9 mouse cellular contexts compared by ENCODE assay signal in genomic region chr10:39640817-39641226, GRCm38 (mm10). TPM values are rescaled to one million over a fixed set of nuclear protein-coding genes. Genes with fewer than 3 reads are reported as not detected.
DNase-seq lines count a peak whose midpoint lies in the region; ATAC-seq lines count a peak whose summit lies in the region.
"Had no signal": no experiment of that assay in that cellular context is flagged by ENCODE, and none has a peak within 500 bp of the region (broad histone marks: within the 10 kb centered on the region; RNA-seq: fewer than 3 reads in every experiment).

No protein-coding gene starts in this region.

- no peaks in the 10 kb centered on the region for H3K27me3 ChIP-seq in intestine, embryonic 14.5 days (replicated peaks; ENCODE audit: control insufficient read depth, insufficient read depth, low read length)
- no peaks in the 10 kb centered on the region for H3K27me3 ChIP-seq in midbrain, embryonic 14.5 days (ENCODE audit: control insufficient read depth, insufficient read depth, low read length)
- H3K27me3 ChIP-seq: limb, embryonic 12.5 days had no signal

- H3K27ac ChIP-seq in intestine, embryonic 14.5 days (ENCODE audit: low read depth): peak overlapping the region; percentile 54; the same call in 1 of the 2 replicates
- H3K27ac ChIP-seq in midbrain, embryonic 14.5 days (replicated peaks; ENCODE audit: low read depth, low read length): no peak overlapping the region
- H3K27ac ChIP-seq: limb, embryonic 12.5 days had no signal

- H3K36me3 ChIP-seq in intestine, embryonic 14.5 days (ENCODE audit: control insufficient read depth, insufficient read depth, low read length): peaks cover 65% of the 10 kb centered on the region
- no peaks in the 10 kb centered on the region for H3K36me3 ChIP-seq in midbrain, embryonic 14.5 days (ENCODE audit: control insufficient read depth, insufficient read depth, low read length)

- no peak overlapping the region for H3K4me2 ChIP-seq in intestine, embryonic 14.5 days (ENCODE audit: low read length)
- H3K4me2 ChIP-seq in midbrain, embryonic 14.5 days (ENCODE audit: low read length): no peak overlapping the region
- H3K4me2 ChIP-seq: limb, embryonic 12.5 days had no signal

- peak; percentile 77 for DNase-seq in adrenal gland, adult 2 months
- DNase-seq in adrenal gland, postnatal 4 days (ENCODE audit: low spot score in 2 of 2): no peak
- peak; percentile 26 for DNase-seq in right cerebral cortex, postnatal 14 days
- DNase-seq in right cerebral cortex, postnatal 25 days: no peak
- no peak for DNase-seq in intestine, embryonic 14.5 days (ENCODE audit: low spot score)
- peak; percentile 55 for DNase-seq in midbrain, embryonic 14.5 days
- no peak for DNase-seq in frontal cortex, adult 2 months (ENCODE audit: extremely low spot score in 1 of 2, low spot score in 1 of 2)
- DNase-seq in urinary bladder, postnatal 10 days (ENCODE audit: low spot score): no peak

- no peak; the same call in 1 of the 2 replicates for ATAC-seq in intestine, embryonic 14.5 days (replicated peaks; ENCODE audit: low FRiP score, low TSS enrichment, low read depth)
- no peak for ATAC-seq in midbrain, embryonic 14.5 days (ENCODE audit: low FRiP score, low TSS enrichment)

- H3K9ac ChIP-seq in intestine, embryonic 14.5 days (ENCODE audit: low read length): no peak overlapping the region
- no peak overlapping the region for H3K9ac ChIP-seq in midbrain, embryonic 14.5 days (replicated peaks; ENCODE audit: low read length)
- H3K9ac ChIP-seq: limb, embryonic 12.5 days had no signal

- peaks cover 15% of the 10 kb centered on the region; the same call in 1 of the 2 replicates for H3K4me1 ChIP-seq in intestine, embryonic 14.5 days (replicated peaks; ENCODE audit: control insufficient read depth, insufficient read depth, low read length)
- H3K4me1 ChIP-seq in midbrain, embryonic 14.5 days (ENCODE audit: control insufficient read depth, insufficient read depth, low read length): no peaks in the 10 kb centered on the region

- no peak overlapping the region for H3K4me3 ChIP-seq in intestine, embryonic 14.5 days (ENCODE audit: low read depth, low read length)
- no peak overlapping the region for H3K4me3 ChIP-seq in midbrain, embryonic 14.5 days (replicated peaks; ENCODE audit: low read depth, low read length)
- H3K4me3 ChIP-seq: limb, embryonic 12.5 days had no signal

- no peaks in the 10 kb centered on the region for H3K9me3 ChIP-seq in intestine, embryonic 14.5 days (ENCODE audit: control insufficient read depth, low read length)
- no peaks in the 10 kb centered on the region for H3K9me3 ChIP-seq in midbrain, embryonic 14.5 days (ENCODE audit: control insufficient read depth, low read length)
- H3K9me3 ChIP-seq: limb, embryonic 12.5 days had no signal

- 18% methylated on average over 4 of the region's 4 CpGs for WGBS in intestine, embryonic 14.5 days
- 7% methylated on average over 4 of the region's 4 CpGs for WGBS in midbrain, embryonic 14.5 days

RNA-seq across cellular contexts. Expression of gene Traf3ip2, which starts 28.1 kb away (rescaled TPM):
- total RNA-seq in adrenal gland, adult 2 months (2021): 10 to 100 TPM; 15.3 to 19.1 TPM
- 20.2 and 24.2 TPM in 2 replicates for polyA plus RNA-seq in adrenal gland, adult 2 months (2012; rRNA removed)
- total RNA-seq in adrenal gland, postnatal 4 days (2021): 10 to 100 TPM; 24.0 to 24.8 TPM
- polyA plus RNA-seq in intestine, embryonic 14.5 days (2014; fragmentation: Nextera tagmentation; extraction: Ambion mirVana): 27.8 and 28.5 TPM in 2 replicates
- 5.4 and 6.8 TPM in 2 replicates for polyA plus RNA-seq in midbrain, embryonic 14.5 days (2014; fragmentation: Nextera tagmentation; extraction: Ambion mirVana)
- 1.7 and 2.8 TPM in 2 replicates for polyA plus RNA-seq in frontal cortex, adult 2 months (2012; rRNA removed)

Comparison
In these comparisons a context has a peak if more than half of its experiments do, and no peak if none do; other contexts are left out.
1. DNase-seq: peak in adrenal gland, adult 2 months (single experiment), right cerebral cortex, postnatal 14 days (single experiment) and midbrain, embryonic 14.5 days (single experiment); none in adrenal gland, postnatal 4 days (0 of 2), right cerebral cortex, postnatal 25 days (single experiment), intestine, embryonic 14.5 days (single experiment), frontal cortex, adult 2 months (0 of 2) and urinary bladder, postnatal 10 days (single experiment).